Mouse (Mus musculus): ENCODE results near the gene Galnt6.

The Galnt6 gene

DNA sequence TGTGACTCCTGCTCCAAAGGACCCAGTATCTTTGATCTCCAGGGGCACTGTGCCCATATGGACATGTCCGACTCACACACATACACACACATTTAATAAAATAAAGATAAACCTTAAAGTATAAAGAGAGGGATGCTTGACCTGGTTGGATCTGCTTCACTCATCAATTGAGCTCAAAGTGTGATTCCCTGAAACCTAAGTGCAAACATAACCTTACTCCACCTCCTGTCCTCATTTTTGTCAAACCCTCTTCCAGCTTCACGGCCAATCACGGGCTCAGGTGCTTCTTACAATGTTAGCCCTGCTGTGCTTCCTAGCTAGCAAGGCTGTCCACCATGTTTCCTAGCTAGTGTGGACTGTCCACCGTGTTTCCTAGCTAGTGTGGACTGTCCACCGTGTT, 74.0 kb downstream of the Galnt6 start:
- in situ Hi-C loops (cut with MboI), result no loop called here

DNA sequence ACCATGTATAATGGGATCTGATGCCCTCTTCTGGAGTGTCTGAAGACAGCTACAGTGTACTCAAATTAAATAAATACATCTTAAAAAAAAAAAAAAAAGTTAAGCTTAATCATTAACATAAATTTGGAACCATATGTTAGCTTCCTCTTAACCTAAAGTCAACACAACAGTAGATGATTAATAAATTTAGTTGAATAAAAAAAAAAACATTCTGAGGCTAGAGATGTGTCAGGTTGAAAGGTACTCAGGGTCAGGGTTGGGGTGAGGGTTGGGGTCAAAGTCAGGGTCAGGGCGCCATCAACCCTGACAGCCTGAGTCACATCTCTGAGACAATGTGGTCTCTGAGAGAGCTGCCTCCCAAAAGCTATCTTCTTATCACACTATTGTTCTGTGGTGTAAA, 74.9 kb downstream of the Galnt6 start:
- in situ Hi-C loops (cut with MboI), result no loop called here

DNA sequence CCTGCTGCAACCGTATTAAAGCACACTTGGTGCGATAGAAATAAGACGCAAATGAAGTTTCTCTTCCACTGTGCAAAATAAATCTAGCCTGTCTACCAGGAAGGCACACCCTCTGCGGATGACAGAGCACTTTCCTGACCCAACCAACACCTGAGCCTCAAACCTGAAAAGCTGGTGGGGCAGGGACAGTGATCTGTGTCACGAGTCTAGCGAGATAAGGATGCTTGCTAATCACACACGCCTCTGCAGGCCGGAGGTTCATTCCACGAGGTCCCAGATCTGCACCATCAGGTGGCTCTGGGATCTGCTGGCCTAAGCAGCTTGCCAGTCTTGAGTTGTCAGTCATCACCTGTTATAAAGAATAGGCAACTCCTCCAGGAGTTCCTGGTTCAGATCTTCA, 77.6 kb downstream of the Galnt6 start:
- in situ Hi-C loops (cut with MboI), result no loop called here

DNA sequence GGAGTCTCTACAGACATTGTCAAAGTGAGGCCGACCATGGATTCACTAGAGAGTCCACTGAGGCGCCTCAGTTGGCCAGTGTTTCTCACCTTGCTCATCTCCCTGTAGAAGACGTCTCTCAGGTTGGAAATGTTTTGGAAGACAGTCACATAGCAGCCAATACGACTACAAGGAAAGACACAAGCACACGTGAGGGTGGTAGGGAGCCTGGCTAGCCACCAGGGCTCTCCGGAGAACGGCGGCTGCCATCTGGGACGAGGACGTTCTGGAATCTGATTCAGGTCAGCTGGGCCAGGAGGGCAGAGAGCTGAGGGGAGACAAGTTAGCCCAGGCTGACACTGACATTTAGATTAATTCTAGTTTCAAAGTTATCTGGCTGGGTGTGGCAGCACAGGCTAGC, 79.1 kb downstream of the Galnt6 start:
- in situ Hi-C loops (cut with MboI), result no loop called here

DNA sequence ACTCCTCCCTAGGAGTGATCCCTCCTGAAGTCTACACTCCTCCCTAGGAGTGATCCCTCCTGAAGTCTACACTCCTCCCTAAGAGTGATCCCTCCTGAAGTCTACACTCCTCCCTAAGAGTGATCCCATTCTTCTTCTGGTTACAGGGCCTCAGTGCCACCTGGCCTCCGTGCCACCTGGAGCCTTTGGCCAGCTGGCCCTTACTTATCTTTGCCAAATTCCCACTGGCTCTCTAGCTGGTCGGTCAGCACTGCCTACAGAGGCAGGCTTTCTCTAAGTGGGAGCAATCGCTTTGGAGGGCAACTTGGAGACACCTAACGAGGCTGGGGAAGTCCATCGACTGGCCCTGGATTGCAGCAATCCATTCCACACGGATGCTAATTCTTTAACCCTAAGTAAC, 83.0 kb downstream of the Galnt6 start:
- in situ Hi-C loops (cut with MboI), result no loop called here

DNA sequence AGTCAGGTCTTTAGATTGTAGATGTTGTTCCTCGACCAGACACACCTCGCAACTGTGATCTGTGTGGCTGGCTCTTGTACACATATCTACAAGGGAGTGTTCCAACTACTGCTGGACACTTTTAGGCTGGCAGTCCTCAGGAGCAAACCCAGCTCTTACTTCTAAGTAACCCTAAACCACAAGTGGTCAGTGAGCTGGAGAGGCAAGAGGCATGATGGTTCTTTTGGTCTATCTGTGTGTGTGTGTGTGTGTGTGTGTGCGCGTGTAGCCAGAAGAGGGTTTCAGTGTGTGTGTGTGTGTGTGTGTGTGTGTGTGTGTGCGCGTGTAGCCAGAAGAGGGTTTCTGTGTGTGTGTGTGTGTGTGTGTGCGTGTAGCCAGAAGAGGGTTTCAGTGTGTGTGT, 86.7 kb downstream of the Galnt6 start:
- in situ Hi-C loops (cut with MboI), result no loop called here

All from mature B cell (primary cell).